Mouse (Mus musculus): Measurements from ENCODE around the gene Klc1. TPM values are rescaled to one million over a fixed set of nuclear protein-coding genes. Genes with fewer than 3 reads are reported as not detected.
A peak's percentile ranks its signal among the peaks of the same experiment; 100 is the strongest.

Klc1 gene
- polyA plus RNA-seq, 1 experiment, result 599 TPM

GRCm38 (mm10) chr12:111746091-111746490, 12.6 kb upstream of the Klc1 start:
- peak; percentile 57 for DNase-seq (ENCODE audit: low read depth)
- no peak for TF ChIP-seq POLR2A (IDR thresholded peaks at IDR 0.05; ENCODE audit: borderline replicate concordance, extremely low read depth, insufficient read depth, insufficient read length, poor library complexity, severe bottlenecking)
- no peak for TF ChIP-seq CTCF (IDR thresholded peaks at IDR 0.05; ENCODE audit: borderline replicate concordance, extremely low read depth, insufficient read depth, insufficient read length)

- no peak for DNase-seq (ENCODE audit: low read depth)
- TF ChIP-seq CTCF (IDR thresholded peaks at IDR 0.05; ENCODE audit: borderline replicate concordance, extremely low read depth, insufficient read depth, insufficient read length), result no peak
- no peak for TF ChIP-seq POLR2A (IDR thresholded peaks at IDR 0.05; ENCODE audit: borderline replicate concordance, extremely low read depth, insufficient read depth, insufficient read length, poor library complexity, severe bottlenecking)
These were observed 11.2 kb upstream of the Klc1 start for GRCm38 (mm10) chr12:111747421-111747820.

GRCm38 (mm10) chr12:111750739-111751138, 7.9 kb upstream of the Klc1 start:
- DNase-seq (ENCODE audit: low read depth), result no peak
- TF ChIP-seq POLR2A (IDR thresholded peaks at IDR 0.05; ENCODE audit: borderline replicate concordance, extremely low read depth, insufficient read depth, insufficient read length, poor library complexity, severe bottlenecking) (no peak), CTCF (IDR thresholded peaks at IDR 0.05; ENCODE audit: borderline replicate concordance, extremely low read depth, insufficient read depth, insufficient read length) (no peak)

- TF ChIP-seq CTCF (IDR thresholded peaks at IDR 0.05; ENCODE audit: borderline replicate concordance, extremely low read depth, insufficient read depth, insufficient read length) (no peak), POLR2A (IDR thresholded peaks at IDR 0.05; ENCODE audit: borderline replicate concordance, extremely low read depth, insufficient read depth, insufficient read length, poor library complexity, severe bottlenecking) (no peak)
- DNase-seq (ENCODE audit: low read depth), result no peak
These were observed 6.2 kb upstream of the Klc1 start for GRCm38 (mm10) chr12:111752491-111752890.

- no peak for DNase-seq (ENCODE audit: low read depth)
- TF ChIP-seq POLR2A (IDR thresholded peaks at IDR 0.05; ENCODE audit: borderline replicate concordance, extremely low read depth, insufficient read depth, insufficient read length, poor library complexity, severe bottlenecking) (no peak), CTCF (IDR thresholded peaks at IDR 0.05; ENCODE audit: borderline replicate concordance, extremely low read depth, insufficient read depth, insufficient read length) (no peak)
These were observed 5.3 kb upstream of the Klc1 start for GRCm38 (mm10) chr12:111753347-111753746.

- TF ChIP-seq CTCF (IDR thresholded peaks at IDR 0.05; ENCODE audit: borderline replicate concordance, extremely low read depth, insufficient read depth, insufficient read length), result no peak
- no peak for TF ChIP-seq POLR2A (IDR thresholded peaks at IDR 0.05; ENCODE audit: borderline replicate concordance, extremely low read depth, insufficient read depth, insufficient read length, poor library complexity, severe bottlenecking)
- DNase-seq (ENCODE audit: low read depth), result no peak
These were observed 3.9 kb upstream of the Klc1 start for GRCm38 (mm10) chr12:111754710-111755109.

- no peak for DNase-seq (ENCODE audit: low read depth)
- TF ChIP-seq CTCF (IDR thresholded peaks at IDR 0.05; ENCODE audit: borderline replicate concordance, extremely low read depth, insufficient read depth, insufficient read length) (no peak), POLR2A (IDR thresholded peaks at IDR 0.05; ENCODE audit: borderline replicate concordance, extremely low read depth, insufficient read depth, insufficient read length, poor library complexity, severe bottlenecking) (no peak)
These were observed 3.4 kb upstream of the Klc1 start for GRCm38 (mm10) chr12:111755231-111755630.

GRCm38 (mm10) chr12:111756082-111756697, 2.5 kb upstream of the Klc1 start:
- DNase-seq (ENCODE audit: low read depth), result no peak
- no peak for TF ChIP-seq CTCF (IDR thresholded peaks at IDR 0.05; ENCODE audit: borderline replicate concordance, extremely low read depth, insufficient read depth, insufficient read length)
- TF ChIP-seq POLR2A (IDR thresholded peaks at IDR 0.05; ENCODE audit: borderline replicate concordance, extremely low read depth, insufficient read depth, insufficient read length, poor library complexity, severe bottlenecking), result no peak

GRCm38 (mm10) chr12:111756698-111757082, 2.0 kb upstream of the Klc1 start:
- TF ChIP-seq POLR2A (IDR thresholded peaks at IDR 0.05; ENCODE audit: borderline replicate concordance, extremely low read depth, insufficient read depth, insufficient read length, poor library complexity, severe bottlenecking), result no peak
- TF ChIP-seq CTCF (IDR thresholded peaks at IDR 0.05; ENCODE audit: borderline replicate concordance, extremely low read depth, insufficient read depth, insufficient read length), result no peak
- no peak for DNase-seq (ENCODE audit: low read depth)

GRCm38 (mm10) chr12:111757561-111758325, 906 bp upstream of the Klc1 start:
- TF ChIP-seq CTCF (IDR thresholded peaks at IDR 0.05; ENCODE audit: borderline replicate concordance, extremely low read depth, insufficient read depth, insufficient read length) (no peak), POLR2A (IDR thresholded peaks at IDR 0.05; ENCODE audit: borderline replicate concordance, extremely low read depth, insufficient read depth, insufficient read length, poor library complexity, severe bottlenecking) (no peak)

GRCm38 (mm10) chr12:111759176-111760061, 770 bp downstream of the Klc1 start:
- no peak for TF ChIP-seq POLR2A (IDR thresholded peaks at IDR 0.05; ENCODE audit: borderline replicate concordance, extremely low read depth, insufficient read depth, insufficient read length, poor library complexity, severe bottlenecking)
- TF ChIP-seq CTCF (IDR thresholded peaks at IDR 0.05; ENCODE audit: borderline replicate concordance, extremely low read depth, insufficient read depth, insufficient read length), result no peak
- peak; percentile 61 for DNase-seq (ENCODE audit: low read depth)

More at GRCm38 (mm10) chr12:111757561-111758325, 906 bp upstream of the Klc1 start:
- no peak for DNase-seq (ENCODE audit: low read depth)

All from brain, embryonic 14.5 days (tissue).